Mouse (Mus musculus): ENCODE results near the gene Mettl1. TPM values are rescaled to one million over a fixed set of nuclear protein-coding genes. Genes with fewer than 3 reads are reported as not detected.

Gene Mettl1
- polyA plus RNA-seq, 2 experiments: 48.6 to 59.1 TPM

GRCm38 (mm10) chr10:127017071-127017470, 24.1 kb upstream of the Mettl1 start:
- no peak overlapping the region for H3K4me3 ChIP-seq (replicated peaks; ENCODE audit: low read length)
- no peak for TF ChIP-seq POLR2A (IDR thresholded peaks at IDR 0.05; ENCODE audit: borderline replicate concordance, extremely low read depth, insufficient read depth, insufficient read length)
- no peaks in the 10 kb centered on the region for H3K9me3 ChIP-seq (ENCODE audit: control insufficient read depth, low read length)
- H3K27me3 ChIP-seq (ENCODE audit: control insufficient read depth, insufficient read depth, low read length): no peaks in the 10 kb centered on the region
- DNase-seq (ENCODE audit: low spot score): peak; percentile 63
- ATAC-seq (ENCODE audit: low FRiP score, low read depth): peak; percentile 40; the same call in 1 of the 2 replicates
- H3K27ac ChIP-seq (replicated peaks; ENCODE audit: low read depth, low read length): 0 out of 2 replicates have a peak overlapping the region, but pooled peaks have one; percentile 43
- H3K36me3 ChIP-seq (ENCODE audit: control insufficient read depth, insufficient read depth, low read length): peaks cover 4% of the 10 kb centered on the region
- peaks cover 9% of the 10 kb centered on the region for H3K4me1 ChIP-seq (ENCODE audit: control insufficient read depth, insufficient read depth, low read length)
- WGBS: 8% methylated on average over 2 of the region's 2 CpGs
- no peak overlapping the region for H3K9ac ChIP-seq (ENCODE audit: low read depth, low read length, severe bottlenecking)
- H3K4me2 ChIP-seq (replicated peaks; ENCODE audit: low read depth, low read length, severe bottlenecking): no peak overlapping the region

GRCm38 (mm10) chr10:127018422-127018821, 22.8 kb upstream of the Mettl1 start:
- H3K4me3 ChIP-seq (replicated peaks; ENCODE audit: low read length): no peak overlapping the region
- TF ChIP-seq POLR2A (IDR thresholded peaks at IDR 0.05; ENCODE audit: borderline replicate concordance, extremely low read depth, insufficient read depth, insufficient read length): no peak
- H3K27me3 ChIP-seq (ENCODE audit: control insufficient read depth, insufficient read depth, low read length): no peaks in the 10 kb centered on the region
- peaks cover 9% of the 10 kb centered on the region for H3K4me1 ChIP-seq (ENCODE audit: control insufficient read depth, insufficient read depth, low read length)
- H3K9ac ChIP-seq (ENCODE audit: low read depth, low read length, severe bottlenecking): no peak overlapping the region
- no peak for ATAC-seq (ENCODE audit: low FRiP score, low read depth)
- peak; percentile 32 for DNase-seq (ENCODE audit: low spot score)
- H3K4me2 ChIP-seq (replicated peaks; ENCODE audit: low read depth, low read length, severe bottlenecking): no peak overlapping the region
- H3K9me3 ChIP-seq (ENCODE audit: control insufficient read depth, low read length): no peaks in the 10 kb centered on the region
- 60% methylated on average over 16 of the region's 16 CpGs for WGBS
- H3K27ac ChIP-seq (replicated peaks; ENCODE audit: low read depth, low read length): no peak overlapping the region
- H3K36me3 ChIP-seq (ENCODE audit: control insufficient read depth, insufficient read depth, low read length): peaks cover 17% of the 10 kb centered on the region

DNA sequence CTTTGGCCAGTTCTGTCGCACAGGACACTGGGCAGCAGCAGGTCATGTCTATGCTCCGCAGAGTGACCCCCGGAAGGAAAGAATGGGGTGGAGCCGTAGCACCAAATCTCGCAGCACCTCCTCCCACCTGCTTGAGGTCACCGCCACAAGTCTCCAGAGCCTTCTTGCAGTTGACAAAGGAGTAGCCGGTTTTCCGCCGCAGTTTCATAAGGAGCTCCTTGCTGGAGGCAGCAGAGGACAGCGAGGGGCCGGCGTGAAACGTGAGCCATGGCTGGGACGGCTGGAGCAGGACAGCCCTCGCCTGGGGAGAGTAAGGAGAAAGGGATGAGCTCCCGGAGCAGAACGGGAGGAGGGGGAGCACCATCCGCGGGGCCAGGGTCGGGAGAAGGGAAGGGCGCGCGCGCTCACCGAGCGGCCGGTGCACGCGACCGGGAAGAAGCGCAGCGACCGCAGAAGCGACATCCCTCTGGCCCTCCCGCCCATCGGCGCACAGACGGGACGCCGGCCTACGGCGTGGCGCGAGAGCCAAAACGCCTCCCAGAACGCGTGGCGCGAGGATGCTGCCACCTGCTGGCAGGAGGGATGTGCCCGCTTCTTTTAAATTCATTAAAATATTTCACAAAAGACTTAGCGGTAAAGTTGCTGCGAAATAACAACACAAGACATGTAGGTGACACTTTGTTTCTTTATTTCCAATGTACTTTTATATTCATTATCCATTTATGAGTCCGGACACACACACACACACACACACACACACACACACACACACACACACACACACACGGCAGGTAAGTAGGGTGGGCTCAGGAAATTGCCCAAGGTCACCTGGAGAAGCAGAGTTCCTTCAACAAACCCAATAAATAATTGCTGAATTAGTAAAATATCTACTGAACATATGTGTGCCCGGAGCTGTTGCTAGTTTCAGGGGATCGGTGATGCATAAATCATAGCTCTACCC, 10.6 kb upstream of the Mettl1 start, which contains the start of gene Tsfm:
Gene Tsfm (minus strand): TSS at position 505 of the 961 bp plus-strand sequence.
- peak within 1 kb of the TSS; percentile 69 for H3K4me3 ChIP-seq (replicated peaks; ENCODE audit: low read length)
- WGBS: 5% methylated on average over 55 of the region's 56 CpGs
- H3K9me3 ChIP-seq (ENCODE audit: control insufficient read depth, low read length): no peaks in the 10 kb centered on the region
- peaks cover 4% of the 10 kb centered on the region; the same call in 1 of the 2 replicates for H3K4me1 ChIP-seq (ENCODE audit: control insufficient read depth, insufficient read depth, low read length)
- no peaks in the 10 kb centered on the region for H3K27me3 ChIP-seq (ENCODE audit: control insufficient read depth, insufficient read depth, low read length)
- peak within 1 kb of the TSS; percentile 68 for H3K4me2 ChIP-seq (replicated peaks; ENCODE audit: low read depth, low read length, severe bottlenecking)
- ATAC-seq (ENCODE audit: low FRiP score, low read depth): peak; percentile 88
- peak within 1 kb of the TSS; percentile 34; the same call in 1 of the 2 replicates for H3K27ac ChIP-seq (replicated peaks; ENCODE audit: low read depth, low read length)
- DNase-seq (ENCODE audit: low spot score): peak; percentile 88
- TF ChIP-seq POLR2A (IDR thresholded peaks at IDR 0.05; ENCODE audit: borderline replicate concordance, extremely low read depth, insufficient read depth, insufficient read length): 0 out of 2 replicates have a peak, but pooled peaks have one; percentile 68
- peaks cover 37% of the 10 kb centered on the region for H3K36me3 ChIP-seq (ENCODE audit: control insufficient read depth, insufficient read depth, low read length)
- H3K9ac ChIP-seq (ENCODE audit: low read depth, low read length, severe bottlenecking): peak within 1 kb of the TSS; percentile 72

GRCm38 (mm10) chr10:127033301-127033741, 7.9 kb upstream of the Mettl1 start:
- DNase-seq (ENCODE audit: low spot score) (no peak), ATAC-seq (ENCODE audit: low FRiP score, low read depth) (no peak)
- no peak for TF ChIP-seq POLR2A (IDR thresholded peaks at IDR 0.05; ENCODE audit: borderline replicate concordance, extremely low read depth, insufficient read depth, insufficient read length)
- Histone ChIP-seq H3K27ac (replicated peaks; ENCODE audit: low read depth, low read length) (no peak overlapping the region), H3K4me3 (replicated peaks; ENCODE audit: low read length) (no peak overlapping the region), H3K4me1 (ENCODE audit: control insufficient read depth, insufficient read depth, low read length) (peaks cover 4% of the 10 kb centered on the region; the same call in 1 of the 2 replicates), H3K4me2 (replicated peaks; ENCODE audit: low read depth, low read length, severe bottlenecking) (no peak overlapping the region), H3K9ac (ENCODE audit: low read depth, low read length, severe bottlenecking) (no peak overlapping the region), H3K36me3 (ENCODE audit: control insufficient read depth, insufficient read depth, low read length) (peaks cover 10% of the 10 kb centered on the region), H3K27me3 (ENCODE audit: control insufficient read depth, insufficient read depth, low read length) (no peaks in the 10 kb centered on the region), H3K9me3 (ENCODE audit: control insufficient read depth, low read length) (no peaks in the 10 kb centered on the region)
- 83% methylated on average over 8 of the region's 8 CpGs for WGBS

GRCm38 (mm10) chr10:127036273-127036672, 4.9 kb upstream of the Mettl1 start:
- no peak overlapping the region for H3K4me3 ChIP-seq (replicated peaks; ENCODE audit: low read length)
- H3K4me2 ChIP-seq (replicated peaks; ENCODE audit: low read depth, low read length, severe bottlenecking): no peak overlapping the region
- H3K27ac ChIP-seq (replicated peaks; ENCODE audit: low read depth, low read length): no peak overlapping the region
- no peak for ATAC-seq (ENCODE audit: low FRiP score, low read depth)
- TF ChIP-seq POLR2A (IDR thresholded peaks at IDR 0.05; ENCODE audit: borderline replicate concordance, extremely low read depth, insufficient read depth, insufficient read length): no peak
- DNase-seq (ENCODE audit: low spot score): no peak
- no peaks in the 10 kb centered on the region for H3K36me3 ChIP-seq (ENCODE audit: control insufficient read depth, insufficient read depth, low read length)
- no peaks in the 10 kb centered on the region for H3K27me3 ChIP-seq (ENCODE audit: control insufficient read depth, insufficient read depth, low read length)
- no peaks in the 10 kb centered on the region for H3K9me3 ChIP-seq (ENCODE audit: control insufficient read depth, low read length)
- H3K9ac ChIP-seq (ENCODE audit: low read depth, low read length, severe bottlenecking): no peak overlapping the region
- 0 out of 2 replicates have a peak, but pooled peaks cover 5% of the 10 kb centered on the region for H3K4me1 ChIP-seq (ENCODE audit: control insufficient read depth, insufficient read depth, low read length)
- WGBS: 82% methylated on average over 12 of the region's 12 CpGs

Measured in limb, embryonic 14.5 days (tissue).